Mouse (Mus musculus) cerebellum, postnatal 36 days (tissue): ENCODE measurements around the gene Phldb2.

ENCODE experiments used
- DNase-seq, 2 experiments: peaks; one replicate each; pipeline ENCODE4 v3.0.0; 2021 to 2022; ENCODE audit warnings: mixed read lengths in 2 of 2

The Phldb2 gene

DNA sequence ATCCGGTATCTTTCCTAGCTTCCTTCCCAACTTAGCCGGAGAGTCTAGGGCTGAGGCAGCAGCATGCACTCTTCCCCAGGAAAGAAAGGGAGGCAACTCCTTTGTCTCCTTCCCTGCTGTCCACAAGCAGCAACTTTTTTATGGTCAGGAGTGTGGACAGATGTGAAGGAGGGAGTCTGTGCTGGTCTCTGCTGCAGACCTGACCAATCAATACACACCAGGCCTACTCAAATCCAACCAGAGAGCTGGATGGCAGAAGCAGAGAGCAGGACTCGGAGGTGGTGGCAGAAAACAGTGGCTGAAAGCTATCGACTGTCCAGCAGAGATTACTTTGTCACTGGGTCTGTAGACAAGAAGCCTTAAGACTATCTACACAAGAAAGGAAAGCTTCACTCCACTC is at the start of gene Phldb2:
TSS of gene Phldb2 (minus strand) at position 205 of the 400 bp plus-strand sequence.
- no peak for DNase-seq

DNA sequence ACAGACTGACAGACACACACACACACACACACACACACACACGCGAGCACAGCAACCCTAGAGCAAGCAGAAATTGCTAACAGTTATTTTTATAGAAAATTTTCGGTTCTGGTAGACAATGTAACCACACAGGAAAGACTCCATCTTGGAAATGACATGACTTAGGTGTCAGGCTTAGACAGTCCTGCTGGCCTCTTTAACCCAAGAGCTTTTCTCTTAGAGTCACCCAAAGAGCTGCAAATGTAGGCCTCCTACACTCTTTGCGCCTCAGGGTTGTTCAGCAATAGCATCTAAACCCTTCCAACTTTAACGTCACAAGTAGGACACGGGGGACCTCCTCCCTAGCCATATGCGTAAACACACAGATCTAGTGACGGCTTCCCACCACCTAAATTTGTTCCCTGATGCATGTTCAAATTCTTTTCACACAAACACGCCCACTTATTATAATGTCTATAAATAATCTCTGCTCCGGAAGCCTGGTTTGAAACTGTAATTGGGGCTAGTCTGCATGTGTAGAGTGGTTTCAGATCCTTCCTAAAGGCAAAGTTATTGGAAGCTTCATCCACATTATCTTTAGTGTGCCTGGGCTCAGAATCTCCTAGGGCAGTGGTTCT is 48.3 kb upstream of the Phldb2 start:
- no peak for DNase-seq

DNA sequence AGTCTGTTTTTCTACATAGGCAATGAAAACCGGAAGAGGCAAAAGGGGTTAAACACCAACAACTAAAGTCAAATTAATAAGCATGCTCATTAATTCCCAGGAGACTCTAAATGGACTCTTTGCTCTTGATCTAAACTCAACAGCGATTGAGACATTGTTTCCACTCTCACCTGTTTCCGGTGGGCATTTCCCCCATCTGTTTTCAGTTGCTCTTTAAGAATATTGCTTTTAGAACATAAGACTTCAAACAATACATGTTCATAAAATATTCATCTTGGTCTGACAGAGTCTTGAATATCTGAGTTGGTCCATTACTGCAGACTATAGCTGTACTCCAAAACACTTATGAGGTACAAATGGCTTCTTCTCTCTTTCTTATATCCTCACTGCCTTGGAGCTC is 47.6 kb upstream of the Phldb2 start:
- no peak for DNase-seq

DNA sequence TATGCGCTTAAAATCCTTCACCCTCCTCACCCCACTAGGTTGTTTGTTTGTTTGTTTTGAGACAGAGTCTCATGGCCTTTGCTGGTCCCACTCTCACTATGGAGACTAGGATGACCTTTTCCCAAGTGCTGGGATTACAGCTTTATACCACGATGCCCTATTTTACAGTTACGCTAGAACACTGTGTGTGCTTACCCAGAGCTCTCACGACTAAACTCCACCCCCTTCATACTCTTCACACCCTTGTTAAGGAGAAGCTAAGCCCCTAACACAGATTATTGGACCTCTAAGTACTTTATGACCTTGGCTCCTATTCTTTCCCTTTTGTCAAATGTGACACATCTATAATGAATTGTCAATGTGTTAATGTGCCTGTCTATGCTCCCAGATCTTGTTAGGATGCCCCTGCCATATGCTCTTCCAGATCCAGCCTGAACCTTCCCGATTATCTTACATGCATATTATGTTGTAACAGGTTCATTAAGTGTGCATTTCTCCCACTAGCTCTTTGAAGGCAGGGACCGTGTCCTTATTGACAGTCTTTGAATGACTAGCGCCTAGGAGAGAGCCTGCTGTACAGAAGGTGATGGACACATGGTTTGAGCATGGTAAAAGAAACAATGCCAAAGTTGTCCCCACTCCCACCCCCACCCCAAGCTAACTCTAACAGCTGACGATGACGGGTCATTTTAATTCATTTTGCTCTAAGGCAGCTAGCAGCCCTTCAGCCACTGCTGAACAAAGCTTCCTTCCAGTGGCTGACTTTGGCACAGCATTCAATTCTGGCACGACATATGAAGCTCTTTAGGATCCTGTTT is 46.2 kb upstream of the Phldb2 start:
- DNase-seq = no peak

DNA sequence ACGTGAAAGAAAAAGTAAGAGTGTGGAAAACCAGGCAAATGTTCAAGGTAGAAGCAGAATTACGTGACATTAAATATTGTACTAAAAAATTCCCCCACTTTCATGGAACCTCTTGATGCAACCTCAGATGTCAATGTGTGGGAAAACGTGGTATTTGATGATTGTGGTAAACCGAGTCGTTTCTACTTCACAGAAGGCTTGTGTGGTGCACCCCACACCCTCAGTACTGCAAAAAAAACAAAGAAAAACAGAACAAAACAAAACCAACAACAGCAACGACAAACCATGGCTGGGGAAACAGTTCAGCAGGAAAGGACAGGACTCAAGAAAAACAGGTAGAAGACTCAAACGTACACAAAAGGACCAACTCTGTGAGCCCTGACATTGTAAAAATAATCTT is 44.8 kb upstream of the Phldb2 start:
- DNase-seq = no peak

DNA sequence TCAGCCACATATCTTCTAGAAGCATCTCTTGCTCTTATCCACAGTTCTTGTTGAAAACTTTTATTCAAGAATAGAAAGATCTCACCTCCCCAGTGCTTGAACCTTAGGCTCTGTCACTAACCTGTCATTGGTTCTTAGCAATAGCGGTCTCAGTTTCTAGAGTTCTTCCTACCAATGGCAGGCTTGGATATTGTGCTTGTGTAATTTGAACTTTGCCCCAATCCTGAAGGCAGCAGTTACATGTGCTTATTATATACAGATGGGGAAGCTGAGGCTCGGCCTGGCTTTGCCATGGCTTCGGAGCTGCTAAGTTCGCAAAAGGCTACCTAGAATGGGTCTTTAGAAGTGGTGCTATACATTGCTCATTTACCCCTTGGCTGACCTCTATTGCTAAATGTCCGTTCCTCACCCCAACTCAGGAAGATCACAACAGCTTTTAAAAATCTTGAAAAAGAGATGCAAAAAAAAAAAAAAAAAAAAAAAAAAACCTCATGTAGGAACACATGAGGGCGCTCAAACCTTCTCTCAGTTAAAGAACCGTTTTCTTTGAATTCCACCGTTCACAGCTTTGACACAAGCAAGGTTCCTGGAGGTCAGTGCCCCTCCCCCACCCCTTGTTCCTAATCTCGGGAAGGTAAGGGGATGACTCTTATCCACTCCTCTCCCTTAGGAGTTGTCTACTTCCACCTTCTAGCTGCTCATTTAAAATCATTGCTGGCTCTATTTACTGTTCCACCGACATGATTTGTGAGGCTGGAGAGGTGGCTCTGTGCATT is 37.7 kb upstream of the Phldb2 start:
- no peak for DNase-seq

DNA sequence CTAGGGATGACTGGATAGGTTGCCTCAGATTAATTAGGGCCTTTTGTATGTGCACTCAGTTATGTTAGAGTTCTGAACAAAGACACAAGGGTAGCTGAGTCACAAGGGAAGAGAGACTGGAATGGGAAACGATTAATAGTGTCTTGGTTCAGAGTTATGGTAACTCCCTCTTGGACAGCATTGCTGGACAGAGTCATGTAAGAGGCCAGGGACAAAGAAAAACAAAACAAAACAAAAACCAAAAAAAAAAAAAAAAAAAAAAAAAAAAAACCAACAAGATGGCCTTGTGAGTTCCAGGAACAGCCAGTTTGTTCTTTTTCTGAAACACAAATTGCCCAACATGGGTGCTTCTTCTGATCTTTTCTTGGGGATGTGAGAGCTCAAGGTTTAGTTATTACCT is 32.8 kb upstream of the Phldb2 start:
- no peak for DNase-seq

DNA sequence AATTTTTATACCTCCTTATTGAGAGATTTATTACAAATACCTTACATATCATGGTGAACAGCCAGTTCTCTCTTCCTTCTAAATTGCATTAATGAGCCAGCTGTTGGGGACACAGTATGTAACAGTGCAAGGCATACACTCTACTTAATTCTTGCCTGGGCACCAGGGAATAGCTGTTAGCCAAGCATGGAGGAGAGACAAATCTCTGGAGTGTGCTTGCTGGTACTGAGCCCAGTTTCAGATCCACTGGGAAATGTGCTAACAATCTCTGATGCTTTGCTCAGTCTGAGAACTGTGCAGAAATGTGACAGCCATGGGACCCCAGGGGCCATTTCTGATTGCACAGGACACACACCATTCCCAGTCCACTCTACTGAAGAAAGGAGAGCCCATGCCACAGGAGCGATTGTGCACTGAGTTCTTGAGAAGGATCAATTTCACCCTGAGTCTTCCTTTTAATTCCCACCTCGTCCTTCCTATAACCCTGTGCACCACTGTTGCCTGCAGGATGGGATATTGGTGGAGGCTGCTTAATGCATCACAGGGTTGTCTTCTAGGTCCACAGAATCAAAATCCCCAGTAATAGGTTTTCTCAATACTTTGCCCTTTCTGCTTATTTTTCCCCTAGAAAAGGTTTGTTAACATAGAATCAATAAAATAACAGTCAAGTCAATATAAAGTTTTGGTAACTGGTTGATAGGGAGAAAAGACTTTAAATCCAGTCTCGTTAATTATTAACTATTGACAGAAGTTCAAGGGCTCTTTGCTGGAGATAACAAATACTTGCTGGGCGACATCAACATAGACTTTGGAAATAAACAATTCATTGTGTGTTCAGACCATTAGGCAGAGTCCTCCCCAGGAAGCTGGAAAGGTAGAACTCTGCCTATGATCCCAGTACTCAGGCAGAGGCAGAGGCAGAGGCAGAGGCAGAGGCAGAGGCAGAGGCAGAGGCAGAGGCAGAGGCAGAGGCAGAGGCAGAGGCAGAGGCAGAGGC is 31.5 kb upstream of the Phldb2 start:
- DNase-seq = no peak

DNA sequence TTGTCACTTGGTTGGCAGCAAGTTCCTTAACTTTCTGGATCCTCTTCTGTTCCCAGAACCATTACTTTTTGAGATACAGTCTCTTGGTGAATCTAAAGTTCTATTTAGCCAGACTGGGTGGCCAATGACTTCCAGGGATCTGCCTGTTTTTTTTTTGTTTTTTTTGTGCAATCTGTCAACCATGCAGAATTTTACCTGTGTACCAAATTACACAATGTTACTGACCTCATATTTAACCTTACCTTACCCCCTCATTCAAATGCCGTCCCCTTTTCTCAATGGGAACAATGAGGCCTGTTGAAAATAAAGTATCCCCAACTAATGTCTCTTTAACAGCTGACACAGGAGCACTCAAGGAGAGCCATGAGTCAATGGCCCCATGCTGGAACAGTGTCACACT is 22.9 kb upstream of the Phldb2 start:
- DNase-seq = no peak

DNA sequence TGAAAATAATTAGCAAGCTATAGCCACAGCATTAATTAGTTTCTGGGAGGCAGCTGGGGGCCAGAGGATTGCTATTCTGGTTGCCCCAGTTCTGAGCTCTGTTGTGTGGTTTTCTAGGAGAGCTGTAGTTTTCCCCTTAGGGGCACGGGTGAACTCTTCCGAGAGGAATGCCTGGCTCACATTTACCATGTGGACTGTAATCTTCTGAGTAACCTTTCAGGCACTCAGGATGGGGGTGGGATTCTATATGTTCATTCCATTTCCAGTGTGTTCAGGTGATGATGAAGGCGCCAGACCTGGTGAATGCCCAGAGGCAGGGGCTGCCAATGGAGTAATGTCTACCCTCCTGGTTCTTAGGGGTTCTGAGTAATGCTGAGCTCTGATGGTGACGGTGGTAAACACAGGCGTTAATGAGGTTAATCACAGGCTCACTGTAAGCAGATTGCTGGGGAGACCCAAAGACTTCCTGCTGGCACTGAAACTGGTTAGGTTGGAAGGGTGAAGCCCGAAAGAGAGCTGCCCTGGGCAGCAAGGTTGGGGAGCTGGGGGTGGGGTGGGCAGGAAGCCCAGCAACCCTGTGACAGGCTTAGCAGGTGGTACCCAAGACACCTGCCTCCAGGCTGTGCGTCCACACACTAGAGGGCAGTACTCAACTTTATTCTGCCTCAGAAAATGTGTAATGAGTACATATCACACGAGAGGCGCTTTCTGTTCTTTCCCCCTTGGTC is 20.7 kb upstream of the Phldb2 start:
- DNase-seq = peak; percentile 35 to 40

DNA sequence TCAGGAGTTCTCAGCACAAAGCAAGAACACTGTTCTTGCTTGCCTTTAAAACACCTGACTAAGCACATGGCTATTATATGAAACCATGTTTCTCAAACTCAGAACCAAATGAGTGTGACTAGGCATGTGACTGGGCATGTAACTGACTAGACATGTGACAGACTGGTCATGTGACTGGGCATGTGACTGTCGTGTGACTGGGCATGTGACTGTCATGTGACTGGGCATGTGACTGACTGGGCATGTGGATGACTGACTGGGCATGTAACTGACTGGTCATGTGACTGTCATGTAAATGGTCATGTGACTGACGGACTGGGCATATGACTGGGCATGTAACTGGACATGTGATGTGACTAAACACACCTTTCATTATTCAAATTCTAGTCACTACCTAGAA is 16.8 kb upstream of the Phldb2 start:
- DNase-seq = no peak

DNA sequence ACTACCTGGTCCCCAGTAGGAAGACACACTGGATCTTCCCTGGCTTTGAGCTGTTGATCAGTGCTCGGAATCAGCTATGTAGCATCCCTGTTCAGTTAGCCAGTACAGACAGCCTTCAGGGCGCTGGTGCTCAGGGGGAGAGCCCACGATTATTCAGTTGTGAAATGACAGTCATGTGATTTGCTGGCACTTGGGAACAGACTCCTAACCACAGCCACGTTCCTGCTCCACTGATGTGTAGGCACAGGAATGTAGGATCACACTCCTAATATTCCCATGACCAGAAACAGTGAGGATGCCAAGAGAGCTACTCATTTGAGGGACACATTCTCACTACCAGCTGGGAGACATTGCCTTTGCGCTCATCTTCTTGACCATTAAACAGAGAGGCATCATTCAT is 15.3 kb upstream of the Phldb2 start:
- no peak for DNase-seq

DNA sequence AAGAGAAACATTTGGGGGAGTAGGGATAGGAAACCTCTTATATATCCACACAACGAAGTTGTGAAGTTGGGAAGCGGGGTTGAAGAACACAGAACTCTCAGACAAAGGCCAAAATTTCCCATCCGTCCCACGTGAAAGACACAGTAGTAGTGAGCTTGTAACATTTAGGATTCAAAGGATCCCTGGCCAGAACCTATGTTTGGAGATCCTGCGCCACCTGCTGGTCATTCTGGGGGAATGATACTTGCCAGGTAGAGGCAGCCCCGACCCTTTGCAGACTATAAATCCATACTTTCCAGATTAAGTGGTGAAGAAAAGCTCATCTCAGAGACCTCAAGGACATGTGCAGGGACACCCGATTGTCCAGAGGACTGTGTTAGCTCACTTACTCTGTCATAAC is 14.1 kb upstream of the Phldb2 start:
- DNase-seq = peak; percentile 71 to 76

DNA sequence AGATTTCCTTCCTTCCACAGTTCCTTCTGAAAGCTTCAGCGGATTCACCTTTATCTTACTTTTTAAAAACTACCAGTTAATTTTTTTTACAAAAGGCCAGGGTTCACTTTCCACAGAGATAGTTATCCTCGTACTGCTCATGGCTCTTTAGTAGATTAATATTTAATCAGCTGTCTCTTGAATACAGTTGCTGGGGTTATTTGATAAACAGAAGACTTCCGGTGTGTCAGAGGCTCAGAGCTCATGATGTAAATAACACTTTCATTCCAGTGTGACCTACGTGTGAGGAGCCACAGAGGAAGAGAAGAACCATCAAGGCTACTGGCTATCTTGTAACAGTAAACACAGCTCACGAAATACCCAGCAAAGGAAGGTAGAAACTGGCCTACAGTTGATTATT is 13.2 kb upstream of the Phldb2 start:
- no peak for DNase-seq

DNA sequence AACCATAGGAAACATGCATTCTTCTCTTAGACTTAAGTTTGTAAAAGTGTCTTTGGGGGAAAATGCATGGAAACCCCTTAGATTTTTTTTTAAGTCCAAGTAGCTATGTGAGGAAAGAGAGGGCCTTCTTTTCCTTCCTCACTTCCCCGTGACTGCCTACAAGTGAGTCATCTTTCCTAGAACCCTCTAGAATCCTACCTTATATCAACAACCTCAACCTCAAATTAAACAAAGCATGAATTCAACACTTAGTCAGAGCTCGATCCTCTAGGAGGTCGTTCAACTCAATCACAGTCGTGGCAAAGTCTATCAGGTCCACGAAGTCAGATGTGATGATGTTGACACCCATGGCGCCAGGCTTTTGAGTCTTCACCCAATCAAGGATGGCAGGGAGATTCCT is 11.4 kb upstream of the Phldb2 start:
- no peak for DNase-seq

DNA sequence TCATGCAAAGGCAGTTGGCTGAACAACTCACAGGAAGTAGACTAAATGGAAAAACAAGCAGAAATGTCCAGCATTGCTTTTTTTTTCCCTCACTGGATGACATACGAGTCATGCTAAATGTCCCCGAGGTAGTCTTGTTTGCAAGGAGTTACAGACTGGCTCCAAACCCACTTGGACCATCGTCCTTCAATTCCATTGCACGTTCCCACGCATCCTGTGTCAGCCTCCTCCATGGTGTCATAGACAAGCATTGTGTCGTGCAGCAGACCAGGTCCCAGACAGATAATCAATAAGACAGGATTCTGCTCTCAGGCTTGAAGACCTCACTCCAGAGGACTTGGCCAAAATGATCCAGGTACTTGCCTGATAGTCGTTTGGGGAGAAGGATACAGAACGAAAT is 10.4 kb upstream of the Phldb2 start:
- DNase-seq = no peak

DNA sequence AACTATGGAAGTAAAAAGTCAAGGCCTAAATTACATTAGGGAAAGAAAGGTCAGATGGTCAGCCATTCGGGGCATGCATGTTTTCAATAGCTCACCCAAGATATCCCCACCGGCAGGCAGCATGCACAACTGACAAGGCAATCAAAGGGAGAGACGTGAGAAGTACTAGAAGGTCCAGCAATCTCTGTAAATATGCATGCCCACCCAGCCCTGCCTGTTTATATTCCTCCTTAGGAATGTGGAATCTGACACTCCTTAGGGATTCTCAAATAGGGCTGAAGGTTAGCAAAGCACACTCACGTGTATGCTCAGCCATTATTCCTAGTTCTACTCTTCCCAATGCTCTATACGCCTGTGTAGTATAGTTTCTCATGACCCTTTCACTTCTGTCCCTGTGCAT is 9.7 kb upstream of the Phldb2 start:
- no peak for DNase-seq

DNA sequence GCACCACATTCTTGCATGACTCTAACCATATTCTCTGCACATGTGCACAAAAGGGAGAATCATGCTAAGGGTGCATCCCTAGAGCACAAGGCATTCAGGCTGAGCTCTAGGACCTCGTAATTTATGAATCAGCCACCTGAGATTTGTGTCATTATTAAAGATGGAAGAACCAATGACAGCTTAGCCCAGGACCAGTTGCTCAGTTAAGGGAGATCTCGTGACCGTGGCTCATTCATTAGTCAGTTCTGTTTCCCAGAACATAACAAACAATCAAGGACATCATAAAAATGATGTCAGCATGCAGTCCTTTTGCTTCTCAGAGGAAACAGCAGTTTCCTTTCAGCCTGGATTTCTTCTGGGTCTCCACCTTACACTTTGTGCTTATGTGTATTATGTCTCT is 7.6 kb upstream of the Phldb2 start:
- no peak for DNase-seq

DNA sequence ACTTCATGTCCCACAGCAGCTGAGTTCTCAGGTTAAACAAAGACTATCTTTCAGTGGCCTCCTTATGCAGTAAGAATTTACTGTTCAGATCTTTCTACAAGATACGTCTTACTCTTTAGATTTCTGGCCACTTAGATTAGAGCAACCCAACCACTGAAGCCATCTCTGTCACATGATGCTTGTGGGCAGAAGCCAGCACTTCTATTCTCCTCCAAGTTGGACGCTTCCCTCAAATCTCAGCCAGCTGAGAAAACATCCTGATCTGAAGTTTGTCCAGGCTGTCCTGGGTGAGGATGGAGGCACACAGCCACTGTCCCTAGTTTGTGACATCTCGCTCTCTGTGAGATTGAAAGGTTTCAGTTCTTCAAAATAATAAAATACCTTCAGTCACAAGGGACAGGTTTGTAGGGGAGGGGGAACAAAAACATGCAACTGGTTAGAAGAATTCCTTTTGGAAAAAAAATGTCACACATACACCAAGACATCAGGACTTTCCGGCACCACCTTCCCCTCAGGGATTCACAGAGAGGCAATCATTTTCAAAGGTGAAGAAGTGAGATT is 3.1 kb upstream of the Phldb2 start:
- DNase-seq = no peak

DNA sequence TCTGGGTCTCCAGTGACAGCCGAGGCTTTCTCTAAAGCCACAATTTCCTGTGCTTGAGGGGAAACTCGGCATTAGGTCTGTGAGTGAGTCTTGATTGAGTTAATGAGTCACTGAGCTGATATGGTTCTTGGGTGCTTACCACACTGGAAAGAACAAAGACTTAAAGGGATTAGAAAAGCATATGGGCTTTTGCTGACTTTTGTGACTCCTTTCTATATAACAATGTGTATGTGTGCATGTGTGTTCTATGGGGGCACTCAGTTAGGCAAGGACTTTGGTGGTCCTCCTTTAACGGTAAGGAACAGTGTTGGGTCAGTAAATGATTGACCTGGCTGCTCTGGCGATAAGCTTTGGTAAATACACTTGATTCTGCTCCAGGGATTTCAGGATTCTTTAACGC is 897 bp downstream of the Phldb2 start:
- no peak for DNase-seq

DNA sequence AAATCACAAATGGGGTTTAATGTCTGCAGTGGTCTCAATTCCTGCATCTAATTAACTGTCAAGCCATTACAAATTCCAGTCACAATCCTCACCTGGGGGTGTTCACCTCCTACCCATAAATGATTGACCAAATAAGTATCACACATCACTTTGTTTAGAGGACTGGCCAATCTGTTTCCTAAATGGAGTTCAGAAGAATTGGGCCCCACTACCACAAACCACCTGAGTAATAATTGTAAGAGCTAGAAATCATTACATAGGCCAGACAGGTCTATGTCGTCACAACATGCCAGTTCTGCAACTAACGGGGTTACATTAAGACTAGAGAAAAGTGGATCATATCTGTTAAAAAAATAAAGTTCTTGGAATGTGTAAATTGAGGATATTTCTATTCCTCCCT is 1.4 kb downstream of the Phldb2 start:
- DNase-seq = no peak

DNA sequence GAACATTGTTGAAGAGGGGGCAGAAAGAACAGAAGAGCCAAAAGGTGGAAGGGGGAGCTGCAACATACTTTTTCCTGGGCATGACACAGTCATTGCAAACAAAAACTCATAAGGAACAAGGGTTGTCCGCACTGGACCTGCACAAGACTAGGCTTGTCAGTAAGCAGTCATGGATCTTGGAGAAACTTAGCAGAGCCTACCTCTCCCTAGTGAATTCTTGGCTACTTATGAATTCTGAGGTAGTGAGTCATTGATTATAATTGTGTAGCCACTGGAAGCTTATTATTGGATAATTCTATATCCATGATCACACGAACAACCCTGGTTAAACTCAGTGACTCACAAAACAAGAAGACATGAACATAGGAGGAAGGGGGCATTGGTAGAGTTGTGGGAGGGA is 7.1 kb downstream of the Phldb2 start:
- no peak for DNase-seq
